Mouse (Mus musculus) spleen, postnatal 14 days (tissue): ENCODE results near the gene Mag.

Experiments used
- DNase-seq, 2 experiments: peaks; one replicate each; pipeline ENCODE4 v3.0.0; 2021 to 2022; ENCODE audit warnings: low spot score in 2 of 2

The Mag gene

DNA sequence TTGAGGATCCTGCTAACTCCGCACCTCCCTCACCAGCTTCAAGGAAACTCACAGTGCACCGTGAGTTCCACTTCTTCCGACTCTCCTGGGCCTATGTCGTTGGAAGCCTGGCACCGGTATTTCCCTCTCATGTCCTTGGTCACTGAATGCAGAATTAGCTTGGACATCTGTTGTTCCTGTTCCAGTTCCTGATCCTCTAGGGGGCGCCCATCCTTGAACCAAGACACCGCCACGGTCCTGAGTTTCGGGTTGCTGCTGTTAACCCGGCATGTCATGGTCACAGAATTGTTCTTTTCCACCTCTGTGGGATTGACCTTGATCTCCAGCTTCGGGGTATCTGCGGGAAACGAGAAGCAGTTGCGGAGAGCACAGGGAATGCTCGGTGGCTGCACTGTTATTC, 41.6 kb downstream of the Mag start:
- DNase-seq: peak; percentile 41 to 71

DNA sequence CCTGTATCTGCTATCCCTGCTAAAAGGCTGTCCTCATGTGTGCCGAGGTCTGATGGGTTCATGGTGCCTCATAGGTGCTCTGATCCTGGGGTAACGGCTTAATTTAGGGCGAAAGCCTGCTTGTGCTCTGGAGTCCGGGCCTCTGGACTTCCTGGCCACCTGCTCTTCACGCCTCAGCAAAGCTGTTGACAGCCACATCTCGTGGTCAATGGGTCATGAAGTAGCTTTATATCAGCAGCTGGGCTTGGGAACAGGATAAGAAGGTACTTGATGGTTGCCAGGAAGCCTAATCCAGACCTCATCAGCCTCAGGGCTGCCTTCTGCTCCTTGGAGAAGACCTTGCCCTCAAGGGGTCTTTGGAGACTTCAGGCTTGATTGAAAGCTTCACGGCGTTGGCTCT, 51.3 kb downstream of the Mag start:
- no peak for DNase-seq

DNA sequence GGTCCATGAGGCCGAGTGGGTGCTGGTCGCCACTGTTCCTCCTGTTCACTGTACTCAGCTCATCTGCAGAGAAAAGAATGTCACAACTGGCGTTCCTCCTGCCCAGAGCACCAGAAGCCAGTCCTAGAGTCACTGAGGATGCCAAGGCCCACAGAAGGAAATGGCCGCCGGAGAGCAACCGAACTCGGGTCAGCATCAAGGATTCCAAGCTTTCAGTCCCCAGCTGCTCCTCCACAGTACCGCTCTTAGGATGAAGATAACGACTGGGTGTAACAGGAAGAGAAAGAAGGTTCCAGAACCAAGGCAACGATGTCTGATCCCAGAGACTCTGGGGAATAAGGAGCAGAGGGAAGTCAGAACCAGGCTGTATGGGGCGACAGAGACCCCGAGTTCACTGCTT, 53.2 kb downstream of the Mag start, which contains the start of gene Ffar1:
TSS of gene Ffar1 (minus strand) at position 101 of the 400 bp plus-strand sequence.
- no peak for DNase-seq

DNA sequence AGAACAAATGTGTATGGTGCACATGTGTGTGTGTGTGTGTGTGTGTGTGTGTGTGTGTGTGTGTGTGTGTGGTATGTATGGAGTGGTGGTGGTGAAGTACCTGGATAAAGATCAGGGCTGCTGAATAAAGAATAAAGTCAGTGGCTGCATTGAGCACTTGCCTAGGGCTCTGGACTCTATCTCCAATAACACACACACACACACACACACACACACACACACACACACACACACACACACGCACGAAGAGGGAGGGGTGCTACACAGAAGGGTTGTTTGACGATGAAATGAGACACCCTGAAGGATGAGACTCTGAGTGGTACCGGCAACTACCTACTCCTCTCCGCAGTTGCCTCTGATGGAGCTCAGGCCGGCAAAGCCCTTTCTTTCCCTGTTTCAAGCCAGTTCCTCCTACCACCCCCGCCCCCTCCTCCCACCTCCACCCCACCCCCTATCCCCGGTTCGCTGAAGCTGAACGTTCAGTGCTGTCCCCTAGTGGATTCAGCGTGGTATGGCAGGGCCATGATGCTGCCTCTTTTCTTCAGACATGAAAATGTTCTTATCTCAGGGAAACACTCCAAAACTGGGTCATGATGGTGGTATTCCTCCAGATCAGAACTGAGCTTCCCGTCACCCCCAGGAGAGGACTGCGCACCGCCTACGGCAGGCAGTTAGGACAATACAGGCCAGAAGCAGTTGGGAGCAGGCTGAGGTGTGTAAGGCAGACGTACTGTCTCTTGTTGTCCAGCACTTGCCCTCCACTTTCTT, 54.9 kb downstream of the Mag start:
- peak in 1 of 2 experiments; percentile 54 for DNase-seq

DNA sequence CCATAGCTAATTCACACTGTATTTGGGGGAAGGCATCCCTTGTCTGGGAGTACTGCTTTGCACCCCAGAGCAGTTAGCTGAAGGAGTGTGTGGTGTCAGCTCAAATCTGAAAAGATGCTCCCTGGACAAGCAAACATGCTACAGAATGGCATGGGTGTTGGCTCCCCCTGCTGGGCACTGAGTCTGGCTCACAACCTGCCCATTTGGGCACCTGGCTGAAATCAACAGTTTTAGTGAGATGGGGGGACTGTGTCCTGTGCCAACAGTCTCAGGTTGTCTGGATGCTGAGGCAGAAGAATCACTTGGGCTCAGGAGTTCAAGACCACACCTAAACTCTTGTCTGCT, 55.4 kb downstream of the Mag start:
- DNase-seq: peak; percentile 60 to 77

DNA sequence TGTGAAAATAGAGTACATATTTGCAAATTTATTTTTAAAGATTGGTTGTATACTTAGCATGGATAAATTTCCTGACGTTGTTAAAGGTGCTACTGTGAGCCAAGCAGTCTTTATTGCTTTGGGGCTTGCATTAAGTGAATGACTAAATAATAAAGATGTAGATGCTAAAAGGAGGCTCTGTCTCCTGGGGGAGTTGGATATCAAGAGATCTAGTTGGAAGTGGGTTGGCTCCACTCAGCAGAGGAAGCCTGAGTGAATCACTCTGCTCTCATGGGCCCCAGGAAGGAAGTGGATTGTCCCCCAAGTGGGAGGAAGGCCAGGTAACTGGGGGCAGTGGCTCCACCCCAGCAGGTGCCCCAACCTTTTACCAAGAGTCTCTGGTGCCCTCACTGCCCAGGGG, 56.9 kb downstream of the Mag start:
- no peak for DNase-seq

DNA sequence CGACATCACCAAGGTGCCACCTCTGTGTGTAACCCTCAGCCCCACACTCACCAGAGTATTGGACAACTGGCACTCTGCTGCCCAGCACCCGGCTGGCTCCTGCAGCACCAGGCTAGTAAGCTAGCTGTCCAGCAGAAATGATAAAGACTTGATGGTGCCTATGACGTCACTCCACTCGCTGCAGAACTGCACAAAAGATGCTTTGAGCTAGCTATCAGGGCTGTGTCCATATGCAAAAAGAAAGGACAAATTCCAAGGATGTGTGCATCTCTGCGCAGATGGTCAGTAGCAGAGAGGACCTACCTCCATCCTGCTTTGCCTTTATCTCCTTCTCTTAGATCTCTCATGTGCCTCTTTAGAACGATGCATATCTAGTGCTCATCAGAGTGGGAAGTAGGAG, 58.6 kb downstream of the Mag start, which contains the start of gene Ffar3:
TSS of gene Ffar3 (minus strand) at position 101 of the 400 bp plus-strand sequence.
- DNase-seq: no peak

DNA sequence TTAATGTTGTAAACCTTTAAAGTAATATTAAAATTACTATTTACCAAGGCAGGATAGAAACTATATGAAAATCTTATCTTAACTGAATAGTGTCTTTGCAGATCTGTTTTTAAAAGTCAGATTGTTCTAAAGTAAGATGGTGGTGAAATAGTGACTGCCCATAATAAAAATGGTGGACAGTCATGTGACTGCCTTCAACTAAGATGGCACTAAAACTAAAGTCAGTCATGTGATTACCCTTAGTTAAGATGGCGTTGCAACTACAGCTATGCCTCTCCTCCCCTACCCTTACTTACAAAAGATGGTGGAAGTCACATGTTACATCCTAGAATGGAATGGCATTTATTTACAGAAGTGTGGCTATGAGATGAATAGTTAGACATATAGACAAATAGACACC, 63.3 kb downstream of the Mag start:
- no peak for DNase-seq
